Mouse (Mus musculus): ENCODE measurements around the gene Itpkb. TPM values are rescaled to one million over a fixed set of nuclear protein-coding genes. Genes with fewer than 3 reads are reported as not detected.

Gene Itpkb
- total and polyA plus RNA-seq, 2 experiments from 2014 or later: 5.1 to 24.9 TPM

DNA sequence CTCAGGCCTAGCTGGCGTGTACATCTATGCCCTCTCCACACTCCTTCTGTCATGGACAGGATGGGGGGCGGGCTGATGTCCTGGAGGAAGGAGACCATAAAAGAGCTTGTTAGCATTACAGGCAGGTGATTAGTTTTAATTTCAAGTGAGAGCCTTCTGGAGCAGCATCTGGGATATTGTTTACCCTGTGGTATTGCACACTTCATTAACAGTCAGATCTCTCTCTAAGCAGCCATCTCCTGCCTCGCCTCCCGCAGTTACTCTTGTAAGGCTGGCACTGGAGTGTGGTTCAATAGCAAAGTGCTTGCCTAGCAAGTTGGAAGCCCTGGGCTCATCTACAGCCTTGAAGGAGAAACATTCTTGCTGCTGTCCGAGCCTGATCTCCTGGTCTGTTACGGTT is 17.6 kb downstream of the Itpkb start:
- WGBS: 89% methylated on average over 6 of the region's 6 CpGs
- Histone ChIP-seq H3K27ac (ENCODE audit: low read depth) (no peak overlapping the region), H3K4me3 (ENCODE audit: low read depth, low read length) (no peak overlapping the region), H3K4me1 (ENCODE audit: control insufficient read depth, insufficient read depth) (peaks cover 21% of the 10 kb centered on the region; the same call in 1 of the 2 replicates), H3K27me3 (ENCODE audit: control insufficient read depth, insufficient read depth, low read length) (no peaks in the 10 kb centered on the region), H3K36me3 (replicated peaks; ENCODE audit: control insufficient read depth, insufficient read depth, low read length) (no peaks in the 10 kb centered on the region), H3K4me2 (ENCODE audit: low read depth, low read length) (no peak overlapping the region), H3K9ac (replicated peaks; ENCODE audit: low read depth, low read length) (no peak overlapping the region), H3K9me3 (replicated peaks; ENCODE audit: control insufficient read depth, low read length) (no peaks in the 10 kb centered on the region)
- ATAC-seq (ENCODE audit: insufficient read depth, low read depth): no peak
- no peak for DNase-seq (ENCODE audit: low spot score)
- TF ChIP-seq EP300 (IDR thresholded peaks at IDR 0.05; ENCODE audit: low read depth) (no peak), CTCF (IDR thresholded peaks at IDR 0.05; ENCODE audit: low read depth) (no peak)

DNA sequence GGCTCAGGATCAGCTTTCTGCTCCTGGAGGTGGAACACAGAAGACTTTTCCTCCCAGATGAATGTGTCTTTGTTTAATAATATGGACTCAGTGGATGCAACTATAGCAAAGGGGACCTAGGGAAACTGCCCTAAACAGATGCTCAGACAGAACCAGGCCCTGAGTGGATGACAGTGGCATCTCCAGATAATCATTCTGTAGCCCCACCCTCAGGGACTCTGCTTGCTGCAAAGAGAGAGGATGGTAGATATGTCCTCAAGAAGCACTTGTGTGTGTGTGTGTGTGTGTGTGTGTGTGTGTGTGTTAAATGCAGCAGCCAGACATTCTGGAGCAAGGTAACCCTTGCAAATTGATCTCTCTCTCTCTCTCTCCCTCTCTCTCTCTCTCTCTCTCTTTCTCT is 18.8 kb downstream of the Itpkb start:
- H3K27ac ChIP-seq (ENCODE audit: low read depth): no peak overlapping the region
- no peaks in the 10 kb centered on the region for H3K27me3 ChIP-seq (ENCODE audit: control insufficient read depth, insufficient read depth, low read length)
- no peaks in the 10 kb centered on the region for H3K36me3 ChIP-seq (replicated peaks; ENCODE audit: control insufficient read depth, insufficient read depth, low read length)
- DNase-seq (ENCODE audit: low spot score): no peak
- ATAC-seq (ENCODE audit: insufficient read depth, low read depth): no peak
- no peak overlapping the region for H3K4me3 ChIP-seq (ENCODE audit: low read depth, low read length)
- TF ChIP-seq EP300 (IDR thresholded peaks at IDR 0.05; ENCODE audit: low read depth): no peak
- TF ChIP-seq CTCF (IDR thresholded peaks at IDR 0.05; ENCODE audit: low read depth): no peak
- no peak overlapping the region for H3K4me2 ChIP-seq (ENCODE audit: low read depth, low read length)
- no peak overlapping the region for H3K9ac ChIP-seq (replicated peaks; ENCODE audit: low read depth, low read length)
- H3K9me3 ChIP-seq (replicated peaks; ENCODE audit: control insufficient read depth, low read length): no peaks in the 10 kb centered on the region
- peaks cover 32% of the 10 kb centered on the region for H3K4me1 ChIP-seq (ENCODE audit: control insufficient read depth, insufficient read depth)

DNA sequence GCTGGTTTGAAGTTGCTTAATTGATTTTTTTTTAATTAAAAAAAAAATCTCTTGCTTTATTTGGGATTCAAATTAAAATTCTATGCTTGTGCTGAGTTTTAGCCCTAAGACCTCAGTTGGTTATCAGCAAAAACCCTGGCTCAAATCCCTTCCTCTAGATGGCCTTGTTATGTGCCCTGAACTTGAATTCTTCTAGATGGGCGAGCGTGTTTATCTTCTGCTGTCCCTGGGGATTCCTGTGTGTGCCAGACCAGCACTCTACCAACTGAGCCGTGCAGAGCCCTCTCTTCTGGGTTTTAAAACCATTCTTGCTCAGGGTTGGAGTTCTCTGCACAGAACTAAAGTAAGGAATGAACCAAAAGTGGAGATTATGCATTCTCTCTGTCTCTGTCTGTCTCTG is 22.0 kb downstream of the Itpkb start:
- H3K4me2 ChIP-seq (ENCODE audit: low read depth, low read length): no peak overlapping the region
- no peaks in the 10 kb centered on the region for H3K27me3 ChIP-seq (ENCODE audit: control insufficient read depth, insufficient read depth, low read length)
- no peak overlapping the region for H3K27ac ChIP-seq (ENCODE audit: low read depth)
- TF ChIP-seq EP300 (IDR thresholded peaks at IDR 0.05; ENCODE audit: low read depth) (no peak), CTCF (IDR thresholded peaks at IDR 0.05; ENCODE audit: low read depth) (no peak)
- H3K9ac ChIP-seq (replicated peaks; ENCODE audit: low read depth, low read length): no peak overlapping the region
- DNase-seq (ENCODE audit: low spot score): no peak
- H3K4me3 ChIP-seq (ENCODE audit: low read depth, low read length): no peak overlapping the region
- 19% methylated on average over 3 of the region's 3 CpGs for WGBS
- H3K9me3 ChIP-seq (replicated peaks; ENCODE audit: control insufficient read depth, low read length): no peaks in the 10 kb centered on the region
- H3K36me3 ChIP-seq (replicated peaks; ENCODE audit: control insufficient read depth, insufficient read depth, low read length): no peaks in the 10 kb centered on the region
- no peak for ATAC-seq (ENCODE audit: insufficient read depth, low read depth)
- peaks cover 39% of the 10 kb centered on the region for H3K4me1 ChIP-seq (ENCODE audit: control insufficient read depth, insufficient read depth)

DNA sequence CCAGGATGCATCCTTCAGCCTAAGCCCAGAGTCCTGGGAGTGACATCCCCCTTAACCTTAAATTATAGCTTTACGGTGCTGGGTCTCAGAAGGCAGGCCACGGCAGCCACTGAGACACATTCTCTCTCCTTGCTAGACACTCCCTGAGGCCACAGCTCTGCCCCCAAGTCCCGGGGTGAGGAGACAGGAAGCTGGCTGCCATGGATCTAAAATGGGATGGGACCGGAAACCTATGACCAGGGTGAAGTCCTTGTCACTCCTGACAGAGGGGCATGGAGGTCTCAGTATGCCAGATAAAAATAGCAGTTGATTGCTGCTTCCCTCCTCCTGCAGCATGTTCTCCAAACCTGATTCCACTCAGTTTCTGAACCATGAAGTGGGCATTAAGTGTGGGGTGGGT is 23.8 kb downstream of the Itpkb start:
- H3K27ac ChIP-seq (ENCODE audit: low read depth): no peak overlapping the region
- H3K27me3 ChIP-seq (ENCODE audit: control insufficient read depth, insufficient read depth, low read length): no peaks in the 10 kb centered on the region
- no peak for TF ChIP-seq EP300 (IDR thresholded peaks at IDR 0.05; ENCODE audit: low read depth)
- TF ChIP-seq CTCF (IDR thresholded peaks at IDR 0.05; ENCODE audit: low read depth): no peak
- no peaks in the 10 kb centered on the region for H3K9me3 ChIP-seq (replicated peaks; ENCODE audit: control insufficient read depth, low read length)
- no peak overlapping the region for H3K4me2 ChIP-seq (ENCODE audit: low read depth, low read length)
- DNase-seq (ENCODE audit: low spot score): no peak
- H3K4me1 ChIP-seq (ENCODE audit: control insufficient read depth, insufficient read depth): peaks cover 55% of the 10 kb centered on the region
- H3K4me3 ChIP-seq (ENCODE audit: low read depth, low read length): no peak overlapping the region
- H3K36me3 ChIP-seq (replicated peaks; ENCODE audit: control insufficient read depth, insufficient read depth, low read length): no peaks in the 10 kb centered on the region
- H3K9ac ChIP-seq (replicated peaks; ENCODE audit: low read depth, low read length): no peak overlapping the region
- no peak for ATAC-seq (ENCODE audit: insufficient read depth, low read depth)
- WGBS: 39% methylated on average over 4 of the region's 4 CpGs

GRCm38 (mm10) chr1:180354976-180355730 is 24.9 kb downstream of the Itpkb start:
- no peak for ATAC-seq (ENCODE audit: insufficient read depth, low read depth)
- 0 out of 2 replicates have a peak overlapping the region, but pooled peaks have one; percentile 54 for H3K27ac ChIP-seq (ENCODE audit: low read depth)
- H3K4me3 ChIP-seq (ENCODE audit: low read depth, low read length): no peak overlapping the region
- DNase-seq (ENCODE audit: low spot score): no peak
- WGBS: 81% methylated on average over 13 of the region's 13 CpGs
- peaks cover 55% of the 10 kb centered on the region for H3K4me1 ChIP-seq (ENCODE audit: control insufficient read depth, insufficient read depth)
- H3K27me3 ChIP-seq (ENCODE audit: control insufficient read depth, insufficient read depth, low read length): no peaks in the 10 kb centered on the region
- TF ChIP-seq EP300 (IDR thresholded peaks at IDR 0.05; ENCODE audit: low read depth) (no peak), CTCF (IDR thresholded peaks at IDR 0.05; ENCODE audit: low read depth) (no peak)
- no peak overlapping the region for H3K9ac ChIP-seq (replicated peaks; ENCODE audit: low read depth, low read length)
- H3K4me2 ChIP-seq (ENCODE audit: low read depth, low read length): no peak overlapping the region
- H3K36me3 ChIP-seq (replicated peaks; ENCODE audit: control insufficient read depth, insufficient read depth, low read length): 0 out of 2 replicates have a peak, but pooled peaks cover 4% of the 10 kb centered on the region
- no peaks in the 10 kb centered on the region for H3K9me3 ChIP-seq (replicated peaks; ENCODE audit: control insufficient read depth, low read length)

- peak overlapping the region; percentile 54 for H3K27ac ChIP-seq (ENCODE audit: low read depth)
- no peaks in the 10 kb centered on the region for H3K9me3 ChIP-seq (replicated peaks; ENCODE audit: control insufficient read depth, low read length)
- H3K9ac ChIP-seq (replicated peaks; ENCODE audit: low read depth, low read length): no peak overlapping the region
- 57% methylated on average over 4 of the region's 4 CpGs for WGBS
- H3K4me2 ChIP-seq (ENCODE audit: low read depth, low read length): no peak overlapping the region
- TF ChIP-seq EP300 (IDR thresholded peaks at IDR 0.05; ENCODE audit: low read depth): no peak
- no peak for TF ChIP-seq CTCF (IDR thresholded peaks at IDR 0.05; ENCODE audit: low read depth)
- H3K36me3 ChIP-seq (replicated peaks; ENCODE audit: control insufficient read depth, insufficient read depth, low read length): peaks cover 9% of the 10 kb centered on the region; the same call in 1 of the 2 replicates
- no peaks in the 10 kb centered on the region for H3K27me3 ChIP-seq (ENCODE audit: control insufficient read depth, insufficient read depth, low read length)
- no peak overlapping the region for H3K4me3 ChIP-seq (ENCODE audit: low read depth, low read length)
- DNase-seq (ENCODE audit: low spot score): no peak
- H3K4me1 ChIP-seq (ENCODE audit: control insufficient read depth, insufficient read depth): peaks cover 51% of the 10 kb centered on the region
- ATAC-seq (ENCODE audit: insufficient read depth, low read depth): no peak
These were observed 25.9 kb downstream of the Itpkb start for GRCm38 (mm10) chr1:180356176-180356575.
